Mouse (Mus musculus) embryonic facial prominence, embryonic 11.5 days (tissue): ENCODE measurements around the gene Hoxa9. TPM values are rescaled to one million over a fixed set of nuclear protein-coding genes. Genes with fewer than 3 reads are reported as not detected.

Experiments used
- ATAC-seq: fragments of 200-750 bp; cut with Nextera tagmentation; replicated peaks from 2 replicates; pipeline ENCODE4 v1.8.0; 2017; ENCODE audit warnings: low read depth; ENCODE audit not compliant: insufficient number of reproducible peaks, low FRiP score, low TSS enrichment
- DNase-seq: peaks from one replicate; pipeline ENCODE4 v3.0.0-alpha.2; 2015; ENCODE audit warnings: low spot score
- H3K27ac ChIP-seq: fragments of 300-500 bp; sonication (generic); replicated peaks from 2 replicates; pipeline ENCODE4 v1.5.1; 2014; ENCODE audit warnings: mild to moderate bottlenecking, low read depth, low read length, control low read depth
- H3K27me3 ChIP-seq: fragments of 300-500 bp; sonication (generic); 2 replicates; pipeline ENCODE4 v1.6.1; 2014; ENCODE audit warnings: mild to moderate bottlenecking, low read length, moderate library complexity, mixed read lengths; ENCODE audit not compliant: control insufficient read depth, insufficient read depth
- H3K36me3 ChIP-seq: fragments of 300-500 bp; sonication (generic); replicated peaks from 2 replicates; pipeline ENCODE4 v1.6.1; 2014; ENCODE audit warnings: low read depth, mild to moderate bottlenecking, low read length, moderate library complexity, mixed read lengths; ENCODE audit not compliant: control insufficient read depth, insufficient read depth
- H3K4me1 ChIP-seq: fragments of 300-500 bp; sonication (generic); 2 replicates; pipeline ENCODE4 v1.6.1; 2014; ENCODE audit warnings: low read length, mixed read lengths; ENCODE audit not compliant: control insufficient read depth, insufficient read depth
- H3K4me2 ChIP-seq: fragments of 300-500 bp; sonication (generic); 2 replicates; pipeline ENCODE4 v1.6.1; 2014; ENCODE audit warnings: low read depth, mild to moderate bottlenecking, control low read depth, low read length, moderate library complexity
- H3K4me3 ChIP-seq: fragments of 300-500 bp; sonication (generic); 2 replicates; pipeline ENCODE4 v1.5.1; 2014; ENCODE audit warnings: low read depth, low read length, control low read depth
- H3K9ac ChIP-seq: fragments of 300-500 bp; sonication (generic); replicated peaks from 2 replicates; pipeline ENCODE4 v1.6.1; 2014; ENCODE audit warnings: mild to moderate bottlenecking, control low read depth, low read length
- H3K9me3 ChIP-seq: fragments of 300-500 bp; sonication (generic); replicated peaks from 2 replicates; pipeline ENCODE4 v1.6.1; 2016; ENCODE audit warnings: mild to moderate bottlenecking, low read length, inconsistent platforms, mixed read lengths; ENCODE audit not compliant: control insufficient read depth
- WGBS: fragments of 180-500 bp; shearing (Covaris S2); extraction: QIAGEN DNeasy Blood & Tissue Kit; methylation state at CpG from one replicate; pipeline ENCODE4 v1.1.7; 2014; 5-methylcytosine and 5-hydroxymethylcytosine counted together
- polyA plus RNA-seq: library from polyadenylated mRNA; unstranded; fragments of >200 nt; fragmentation: Nextera tagmentation; extraction: Ambion mirVana; gene quantifications from 2 replicates; pipeline ENCODE4 v1.2.1, GENCODE M21; 2014

The Hoxa9 gene
- polyA plus RNA-seq, 1 experiment from 2014 or later: 0.11 TPM

GRCm38 (mm10) chr6:52265306-52265912 lies 34.5 kb upstream of the Hoxa9 start:
- Histone ChIP-seq H3K27me3 (peaks cover 82% of the 10 kb centered on the region), H3K9ac (no peak overlapping the region), H3K27ac (no peak overlapping the region), H3K36me3 (no peaks in the 10 kb centered on the region), H3K4me2 (no peak overlapping the region), H3K9me3 (no peaks in the 10 kb centered on the region), H3K4me3 (no peak overlapping the region), H3K4me1 (peaks cover 5% of the 10 kb centered on the region; the same call in 1 of the 2 replicates)
- ATAC-seq (no peak), DNase-seq (peak; percentile 19)
- 2% methylated on average over 18 of the region's 18 CpGs for WGBS

GRCm38 (mm10) chr6:52264106-52264790 lies 33.4 kb upstream of the Hoxa9 start:
- Histone ChIP-seq H3K36me3 (no peaks in the 10 kb centered on the region), H3K27me3 (peaks cover 84% of the 10 kb centered on the region), H3K27ac (no peak overlapping the region), H3K9me3 (no peaks in the 10 kb centered on the region), H3K4me2 (no peak overlapping the region), H3K9ac (no peak overlapping the region), H3K4me3 (no peak overlapping the region), H3K4me1 (peaks cover 5% of the 10 kb centered on the region; the same call in 1 of the 2 replicates)
- WGBS: 0% methylated on average over 5 of the region's 5 CpGs
- ATAC-seq: no peak
- no peak for DNase-seq

- WGBS: 2% methylated on average over 6 of the region's 6 CpGs
- no peak overlapping the region for H3K27ac ChIP-seq
- no peaks in the 10 kb centered on the region for H3K36me3 ChIP-seq
- H3K9me3 ChIP-seq: no peaks in the 10 kb centered on the region
- peaks cover 84% of the 10 kb centered on the region for H3K27me3 ChIP-seq
- no peak overlapping the region for H3K4me3 ChIP-seq
- DNase-seq: peak; percentile 20
- H3K4me2 ChIP-seq: no peak overlapping the region
- H3K4me1 ChIP-seq: peaks cover 5% of the 10 kb centered on the region; the same call in 1 of the 2 replicates
- no peak for ATAC-seq
- no peak overlapping the region for H3K9ac ChIP-seq
Observed at GRCm38 (mm10) chr6:52263321-52263585, 32.4 kb upstream of the Hoxa9 start.

- Histone ChIP-seq H3K27ac (no peak overlapping the region), H3K4me3 (no peak overlapping the region), H3K4me2 (no peak overlapping the region), H3K36me3 (no peaks in the 10 kb centered on the region), H3K9ac (no peak overlapping the region), H3K4me1 (peaks cover 5% of the 10 kb centered on the region; the same call in 1 of the 2 replicates), H3K27me3 (peaks cover 82% of the 10 kb centered on the region), H3K9me3 (no peaks in the 10 kb centered on the region)
- peak; percentile 25 for DNase-seq
- 2% methylated on average over 24 of the region's 24 CpGs for WGBS
- no peak for ATAC-seq
Observed at GRCm38 (mm10) chr6:52262463-52263320, 31.8 kb upstream of the Hoxa9 start.

GRCm38 (mm10) chr6:52261751-52262462 lies 31.0 kb upstream of the Hoxa9 start:
- H3K27me3 ChIP-seq: peaks cover 85% of the 10 kb centered on the region
- no peak overlapping the region for H3K27ac ChIP-seq
- WGBS: under 1% methylated on average over 9 of the region's 9 CpGs
- no peak for DNase-seq
- H3K9me3 ChIP-seq: no peaks in the 10 kb centered on the region
- H3K36me3 ChIP-seq: no peaks in the 10 kb centered on the region
- no peak overlapping the region for H3K4me3 ChIP-seq
- peaks cover 5% of the 10 kb centered on the region; the same call in 1 of the 2 replicates for H3K4me1 ChIP-seq
- no peak overlapping the region for H3K4me2 ChIP-seq
- ATAC-seq: no peak
- H3K9ac ChIP-seq: no peak overlapping the region

GRCm38 (mm10) chr6:52260654-52261575 lies 30.0 kb upstream of the Hoxa9 start, which contains the start of gene Hoxa13:
Gene Hoxa13, minus strand, starts transcription at chr6:52260880.
- peak; percentile 67; the same call in 1 of the 2 replicates for ATAC-seq
- WGBS: 0% methylated on average over 31 of the region's 72 CpGs
- Histone ChIP-seq H3K36me3 (no peaks in the 10 kb centered on the region), H3K9ac (no peak within 1 kb of the TSS), H3K27ac (no peak within 1 kb of the TSS), H3K4me3 (peak within 1 kb of the TSS; percentile 30), H3K4me1 (peaks cover 5% of the 10 kb centered on the region; the same call in 1 of the 2 replicates), H3K9me3 (no peaks in the 10 kb centered on the region), H3K27me3 (peaks cover 83% of the 10 kb centered on the region), H3K4me2 (peak within 1 kb of the TSS; percentile 42)
- DNase-seq: peak; percentile 63

- Histone ChIP-seq H3K9ac (no peak overlapping the region), H3K27me3 (peaks cover 80% of the 10 kb centered on the region), H3K4me3 (peak overlapping the region; percentile 8; the same call in 1 of the 2 replicates), H3K9me3 (no peaks in the 10 kb centered on the region), H3K27ac (no peak overlapping the region), H3K36me3 (no peaks in the 10 kb centered on the region), H3K4me2 (0 out of 2 replicates have a peak overlapping the region, but pooled peaks have one; percentile 42), H3K4me1 (peaks cover 5% of the 10 kb centered on the region; the same call in 1 of the 2 replicates)
- DNase-seq (peak; percentile 32), ATAC-seq (0 out of 2 replicates have a peak, but pooled peaks have one; percentile 18)
- WGBS: under 1% methylated on average over 37 of the region's 39 CpGs
Observed at GRCm38 (mm10) chr6:52259811-52260261, 28.9 kb upstream of the Hoxa9 start.
